Comparison of ENCODE assay signal across 16 mouse cellular contexts in the genomic region with DNA sequence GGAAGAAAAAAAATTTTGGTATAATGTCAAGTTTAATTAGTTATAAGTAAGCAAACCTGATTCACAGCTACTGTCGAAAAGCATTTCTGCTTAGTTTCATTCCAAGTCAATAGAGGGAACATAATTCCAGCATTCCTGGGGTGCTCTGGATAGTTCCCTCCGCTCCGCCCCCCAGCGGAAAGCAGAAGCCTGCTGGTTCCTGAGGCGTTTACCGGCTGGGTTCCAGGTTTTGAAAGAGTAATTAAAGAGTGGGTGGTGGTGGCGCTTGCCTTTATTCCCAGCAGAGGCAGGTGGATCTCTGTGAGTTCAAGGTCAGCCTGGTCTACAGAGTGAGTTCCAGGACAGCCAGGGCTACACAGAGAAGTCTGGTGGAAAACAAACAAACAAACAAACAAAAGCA. TPM values are rescaled to one million over a fixed set of nuclear protein-coding genes. Genes with fewer than 3 reads are reported as not detected.
DNase-seq lines count a peak whose midpoint lies in the region; ATAC-seq and TF ChIP-seq lines count a peak whose summit lies in the region.
"Had no signal": no experiment of that assay in that cellular context is flagged by ENCODE, and none has a peak within 500 bp of the region (broad histone marks: within the 10 kb centered on the region; RNA-seq: fewer than 3 reads in every experiment).

No protein-coding gene starts in this region.

- peaks cover 27% of the 10 kb centered on the region for H3K27me3 ChIP-seq in liver, embryonic 12.5 days (replicated peaks)
- H3K27me3 ChIP-seq in intestine, embryonic 15.5 days (replicated peaks), result no peaks in the 10 kb centered on the region
- no peaks in the 10 kb centered on the region for H3K27me3 ChIP-seq in stomach, embryonic 15.5 days (replicated peaks)
- H3K27me3 ChIP-seq: hindbrain, embryonic 15.5 days; lung, embryonic 15.5 days had no signal

- H3K27ac ChIP-seq in liver, embryonic 12.5 days, result peak overlapping the region; percentile 14; the same call in 1 of the 2 replicates
- H3K27ac ChIP-seq in intestine, embryonic 15.5 days, result peak overlapping the region; percentile 90
- peak overlapping the region; percentile 78; the same call in 1 of the 2 replicates for H3K27ac ChIP-seq in stomach, embryonic 15.5 days
- no peak overlapping the region for H3K27ac ChIP-seq in left cerebral cortex, adult 2 months
- H3K27ac ChIP-seq: forebrain, embryonic 10.5 days; hindbrain, embryonic 15.5 days had no signal

- no peaks in the 10 kb centered on the region for H3K9me3 ChIP-seq in liver, embryonic 12.5 days (replicated peaks)
- H3K9me3 ChIP-seq in intestine, embryonic 15.5 days, result no peaks in the 10 kb centered on the region
- H3K9me3 ChIP-seq in stomach, embryonic 15.5 days, result no peaks in the 10 kb centered on the region
- H3K9me3 ChIP-seq: forebrain, embryonic 10.5 days; hindbrain, embryonic 15.5 days; lung, embryonic 15.5 days had no signal

- intact Hi-C loops in heart, postnatal 25 days (cut with DNase I), result no loop called here
- intact Hi-C loops in left cerebral cortex, adult 2 months (cut with DNase I), result no loop called here

- TF ChIP-seq CTCF in left cerebral cortex, adult 2 months (IDR thresholded peaks at IDR 0.05), result no peak

- H3K9ac ChIP-seq in liver, embryonic 12.5 days, result no peak overlapping the region
- H3K9ac ChIP-seq in intestine, embryonic 15.5 days, result no peak overlapping the region
- no peak overlapping the region for H3K9ac ChIP-seq in stomach, embryonic 15.5 days
- H3K9ac ChIP-seq: hindbrain, embryonic 15.5 days; lung, embryonic 15.5 days had no signal

- no peak for ATAC-seq in liver, embryonic 12.5 days
- ATAC-seq in intestine, embryonic 15.5 days, result no peak
- no peak for ATAC-seq in stomach, embryonic 15.5 days (ENCODE audit: insufficient read depth, low FRiP score, low read depth)
- ATAC-seq in megakaryocyte-erythroid progenitor cell, adult 5-6 weeks (replicated peaks; ENCODE audit: low FRiP score, low TSS enrichment, poor library complexity, severe bottlenecking), result no peak

- peaks cover 20% of the 10 kb centered on the region for H3K4me1 ChIP-seq in liver, embryonic 12.5 days
- H3K4me1 ChIP-seq in intestine, embryonic 15.5 days (replicated peaks), result peaks cover 31% of the 10 kb centered on the region
- peaks cover 15% of the 10 kb centered on the region for H3K4me1 ChIP-seq in stomach, embryonic 15.5 days

- peak; percentile 91 for DNase-seq in heart, adult 11 months
- DNase-seq in heart, postnatal 25 days (ENCODE audit: low spot score), result no peak
- DNase-seq in liver, result no peak
- DNase-seq in left cerebral cortex, adult 2 months (ENCODE audit: extremely low spot score in 1 of 2, low spot score in 2 of 2), result no peak
- DNase-seq: adrenal gland, postnatal 14 days; cerebellum, adult 18-20 months; heart, postnatal 14 days; thymus, postnatal 36 days had no signal

- H3K36me3 ChIP-seq in liver, embryonic 12.5 days, result no peaks in the 10 kb centered on the region
- H3K36me3 ChIP-seq in intestine, embryonic 15.5 days, result no peaks in the 10 kb centered on the region
- no peaks in the 10 kb centered on the region for H3K36me3 ChIP-seq in stomach, embryonic 15.5 days
- H3K36me3 ChIP-seq: hindbrain, embryonic 15.5 days; lung, embryonic 15.5 days had no signal

- no peak overlapping the region for H3K4me3 ChIP-seq in liver, embryonic 12.5 days
- no peak overlapping the region for H3K4me3 ChIP-seq in intestine, embryonic 15.5 days (replicated peaks)
- H3K4me3 ChIP-seq in stomach, embryonic 15.5 days (replicated peaks), result no peak overlapping the region
- no peak overlapping the region for H3K4me3 ChIP-seq in left cerebral cortex, adult 2 months
- H3K4me3 ChIP-seq: forebrain, embryonic 10.5 days; hindbrain, embryonic 15.5 days; lung, embryonic 15.5 days had no signal

- WGBS in liver, embryonic 12.5 days (ENCODE audit: insufficient replicate concordance), result 71% methylated on average over 7 of the region's 7 CpGs
- WGBS in intestine, embryonic 15.5 days, result 72% methylated on average over 7 of the region's 7 CpGs
- 77% methylated on average over 7 of the region's 7 CpGs for WGBS in stomach, embryonic 15.5 days

- H3K4me2 ChIP-seq in liver, embryonic 12.5 days, result no peak overlapping the region
- no peak overlapping the region for H3K4me2 ChIP-seq in intestine, embryonic 15.5 days (replicated peaks)
- no peak overlapping the region for H3K4me2 ChIP-seq in stomach, embryonic 15.5 days
- H3K4me2 ChIP-seq: heart, embryonic 11.5 days; hindbrain, embryonic 15.5 days; lung, embryonic 15.5 days had no signal

RNA-seq across cellular contexts. Expression of gene Lima1, which starts 10.2 kb away (rescaled TPM):
- total RNA-seq in heart, postnatal 25 days (2021), result 10 to 100 TPM; 17.9 to 20.2 TPM
- polyA plus RNA-seq in liver, embryonic 12.5 days (2016; fragmentation: Nextera tagmentation; extraction: Ambion mirVana), result 10.6 and 11.0 TPM in 2 replicates
- 86.5 and 96.4 TPM in 2 replicates for polyA plus RNA-seq in intestine, embryonic 15.5 days (2015; fragmentation: Nextera tagmentation; extraction: Ambion mirVana)
- polyA plus RNA-seq in stomach, embryonic 15.5 days (2015; fragmentation: Nextera tagmentation; extraction: Ambion mirVana), result 71.2 and 78.3 TPM in 2 replicates
- total RNA-seq in left cerebral cortex, adult 2 months (2021), result 10 to 100 TPM in 1 of 2 experiments, 1 to 10 TPM in 1; 9.9 to 11.0 TPM
- 0.09 TPM in 1 of 2 replicates, not detected in the other for total RNA-seq in megakaryocyte-erythroid progenitor cell, adult 5-6 weeks (2014; fragmentation: Nextera tagmentation)
- total RNA-seq in megakaryocyte-erythroid progenitor cell, adult 5-6 weeks (2017), result 0.11 TPM in 1 of 2 replicates, not detected in the other

Comparison
In these comparisons a context has a peak if more than half of its experiments do, and no peak if none do; other contexts are left out.
1. RNA of gene Lima1, which starts 10.2 kb away (total RNA-seq): 17.9 to 20.2 TPM in heart, postnatal 25 days and 9.9 to 11.0 TPM in left cerebral cortex, adult 2 months; 0.09 to 0.11 TPM in megakaryocyte-erythroid progenitor cell, adult 5-6 weeks; every median in the first group is over 4 times any median in the second.